Mouse (Mus musculus): ENCODE data around the gene Prickle1. TPM values are rescaled to one million over a fixed set of nuclear protein-coding genes. Genes with fewer than 3 reads are reported as not detected.

Prickle1 gene
- polyA plus RNA-seq, 1 experiment from 2014 or later, result 2.9 TPM

- Histone ChIP-seq H3K4me3 (ENCODE audit: low read depth, low read length) (no peak overlapping the region), H3K27me3 (ENCODE audit: control insufficient read depth, insufficient read depth, low read depth, low read length) (no peaks in the 10 kb centered on the region), H3K9ac (ENCODE audit: low read depth, low read length) (no peak overlapping the region), H3K36me3 (ENCODE audit: control insufficient read depth, insufficient read depth) (no peaks in the 10 kb centered on the region), H3K4me1 (ENCODE audit: control insufficient read depth, low read depth, low read length) (no peaks in the 10 kb centered on the region), H3K27ac (ENCODE audit: low read length) (no peak overlapping the region), H3K9me3 (replicated peaks; ENCODE audit: control insufficient read depth, low read length) (no peaks in the 10 kb centered on the region), H3K4me2 (ENCODE audit: low read depth, low read length) (no peak overlapping the region)
- 60% methylated on average over 6 of the region's 6 CpGs for WGBS (ENCODE audit: insufficient replicate concordance)
- no peak for ATAC-seq (ENCODE audit: low read depth)
Observed at GRCm38 (mm10) chr15:93618442-93619150, 22.9 kb upstream of the Prickle1 start.

GRCm38 (mm10) chr15:93616277-93616676 is 20.6 kb upstream of the Prickle1 start:
- Histone ChIP-seq H3K9me3 (replicated peaks; ENCODE audit: control insufficient read depth, low read length) (no peaks in the 10 kb centered on the region), H3K9ac (ENCODE audit: low read depth, low read length) (no peak overlapping the region), H3K27me3 (ENCODE audit: control insufficient read depth, insufficient read depth, low read depth, low read length) (no peaks in the 10 kb centered on the region), H3K27ac (ENCODE audit: low read length) (no peak overlapping the region), H3K4me2 (ENCODE audit: low read depth, low read length) (no peak overlapping the region), H3K4me1 (ENCODE audit: control insufficient read depth, low read depth, low read length) (no peaks in the 10 kb centered on the region), H3K4me3 (ENCODE audit: low read depth, low read length) (no peak overlapping the region), H3K36me3 (ENCODE audit: control insufficient read depth, insufficient read depth) (no peaks in the 10 kb centered on the region)
- no peak for ATAC-seq (ENCODE audit: low read depth)
- 67% methylated on average over 4 of the region's 4 CpGs for WGBS (ENCODE audit: insufficient replicate concordance)

DNA sequence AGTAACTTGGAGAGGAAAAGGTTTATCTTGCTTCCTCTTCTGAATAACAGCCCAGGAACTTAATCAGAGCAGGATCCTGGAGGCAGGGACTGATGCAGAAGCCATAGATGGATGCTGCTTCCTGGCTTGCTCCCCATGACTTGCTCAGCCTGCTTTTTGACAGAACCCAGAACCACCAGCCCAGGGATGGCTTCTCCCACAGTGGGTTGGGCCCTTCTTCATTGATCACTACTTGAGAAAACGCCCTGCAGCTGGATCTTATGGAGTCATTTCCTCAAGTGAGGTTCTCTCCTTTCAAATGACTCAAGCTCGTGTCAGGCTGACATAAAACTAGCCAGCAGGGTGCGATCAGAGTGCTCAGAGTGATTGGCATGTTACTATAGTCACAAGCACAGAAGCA is 19.3 kb upstream of the Prickle1 start:
- Histone ChIP-seq H3K27me3 (ENCODE audit: control insufficient read depth, insufficient read depth, low read depth, low read length) (no peaks in the 10 kb centered on the region), H3K36me3 (ENCODE audit: control insufficient read depth, insufficient read depth) (no peaks in the 10 kb centered on the region), H3K4me2 (ENCODE audit: low read depth, low read length) (no peak overlapping the region), H3K27ac (ENCODE audit: low read length) (no peak overlapping the region), H3K4me3 (ENCODE audit: low read depth, low read length) (no peak overlapping the region), H3K9me3 (replicated peaks; ENCODE audit: control insufficient read depth, low read length) (no peaks in the 10 kb centered on the region), H3K9ac (ENCODE audit: low read depth, low read length) (no peak overlapping the region), H3K4me1 (ENCODE audit: control insufficient read depth, low read depth, low read length) (no peaks in the 10 kb centered on the region)
- ATAC-seq (ENCODE audit: low read depth), result no peak
- WGBS (ENCODE audit: insufficient replicate concordance), result 56% methylated on average over 3 of the region's 3 CpGs

GRCm38 (mm10) chr15:93613606-93614005 is 17.9 kb upstream of the Prickle1 start:
- no peaks in the 10 kb centered on the region for H3K36me3 ChIP-seq (ENCODE audit: control insufficient read depth, insufficient read depth)
- no peaks in the 10 kb centered on the region for H3K4me1 ChIP-seq (ENCODE audit: control insufficient read depth, low read depth, low read length)
- no peaks in the 10 kb centered on the region for H3K9me3 ChIP-seq (replicated peaks; ENCODE audit: control insufficient read depth, low read length)
- ATAC-seq (ENCODE audit: low read depth), result no peak
- no peak overlapping the region for H3K9ac ChIP-seq (ENCODE audit: low read depth, low read length)
- H3K4me2 ChIP-seq (ENCODE audit: low read depth, low read length), result no peak overlapping the region
- WGBS (ENCODE audit: insufficient replicate concordance), result 55% methylated on average over 3 of the region's 3 CpGs
- no peak overlapping the region for H3K27ac ChIP-seq (ENCODE audit: low read length)
- no peaks in the 10 kb centered on the region for H3K27me3 ChIP-seq (ENCODE audit: control insufficient read depth, insufficient read depth, low read depth, low read length)
- no peak overlapping the region for H3K4me3 ChIP-seq (ENCODE audit: low read depth, low read length)

GRCm38 (mm10) chr15:93611536-93612300 is 16.0 kb upstream of the Prickle1 start:
- Histone ChIP-seq H3K4me2 (ENCODE audit: low read depth, low read length) (no peak overlapping the region), H3K27ac (ENCODE audit: low read length) (no peak overlapping the region)

DNA sequence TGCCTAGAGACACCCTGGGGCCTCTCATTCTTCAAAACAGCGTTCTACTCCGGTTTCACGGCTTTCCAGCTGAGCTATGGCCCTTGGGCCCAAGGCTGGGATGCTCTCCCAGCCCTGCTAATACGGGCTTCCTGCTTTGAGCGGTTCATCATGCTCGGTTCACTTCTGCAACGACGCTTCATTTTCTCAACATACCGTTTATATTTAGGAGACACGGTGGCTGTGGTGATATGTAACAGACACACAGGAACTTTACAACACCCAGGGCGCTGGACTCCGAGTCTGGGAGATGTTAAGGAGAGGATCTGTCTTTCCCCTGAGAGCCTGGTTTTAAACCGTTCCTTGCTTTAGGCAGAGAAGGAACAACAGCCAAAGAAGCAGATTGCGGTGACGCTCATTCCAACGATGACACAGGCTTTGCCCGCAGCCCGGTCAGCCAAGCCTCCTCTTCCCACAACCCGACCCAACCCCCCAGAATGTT is 15.1 kb upstream of the Prickle1 start:
- Histone ChIP-seq H3K4me2 (ENCODE audit: low read depth, low read length) (no peak overlapping the region), H3K4me3 (ENCODE audit: low read depth, low read length) (no peak overlapping the region), H3K9me3 (replicated peaks; ENCODE audit: control insufficient read depth, low read length) (no peaks in the 10 kb centered on the region), H3K4me1 (ENCODE audit: control insufficient read depth, low read depth, low read length) (no peaks in the 10 kb centered on the region), H3K9ac (ENCODE audit: low read depth, low read length) (no peak overlapping the region), H3K27me3 (ENCODE audit: control insufficient read depth, insufficient read depth, low read depth, low read length) (no peaks in the 10 kb centered on the region), H3K27ac (ENCODE audit: low read length) (no peak overlapping the region), H3K36me3 (ENCODE audit: control insufficient read depth, insufficient read depth) (no peaks in the 10 kb centered on the region)
- no peak for ATAC-seq (ENCODE audit: low read depth)
- 68% methylated on average over 19 of the region's 19 CpGs for WGBS (ENCODE audit: insufficient replicate concordance)

More at GRCm38 (mm10) chr15:93611536-93612300, 16.0 kb upstream of the Prickle1 start:
- Histone ChIP-seq H3K4me3 (ENCODE audit: low read depth, low read length) (no peak overlapping the region), H3K4me1 (ENCODE audit: control insufficient read depth, low read depth, low read length) (no peaks in the 10 kb centered on the region), H3K27me3 (ENCODE audit: control insufficient read depth, insufficient read depth, low read depth, low read length) (no peaks in the 10 kb centered on the region), H3K9me3 (replicated peaks; ENCODE audit: control insufficient read depth, low read length) (no peaks in the 10 kb centered on the region), H3K9ac (ENCODE audit: low read depth, low read length) (no peak overlapping the region), H3K36me3 (ENCODE audit: control insufficient read depth, insufficient read depth) (no peaks in the 10 kb centered on the region)
- WGBS (ENCODE audit: insufficient replicate concordance), result 73% methylated on average over 16 of the region's 16 CpGs
- no peak for ATAC-seq (ENCODE audit: low read depth)

- H3K4me3 ChIP-seq (ENCODE audit: low read depth, low read length), result no peak overlapping the region
- H3K27me3 ChIP-seq (ENCODE audit: control insufficient read depth, insufficient read depth, low read depth, low read length), result no peaks in the 10 kb centered on the region
- H3K36me3 ChIP-seq (ENCODE audit: control insufficient read depth, insufficient read depth), result no peaks in the 10 kb centered on the region
- no peaks in the 10 kb centered on the region for H3K4me1 ChIP-seq (ENCODE audit: control insufficient read depth, low read depth, low read length)
- no peaks in the 10 kb centered on the region for H3K9me3 ChIP-seq (replicated peaks; ENCODE audit: control insufficient read depth, low read length)
- H3K4me2 ChIP-seq (ENCODE audit: low read depth, low read length), result no peak overlapping the region
- H3K27ac ChIP-seq (ENCODE audit: low read length), result no peak overlapping the region
- no peak for ATAC-seq (ENCODE audit: low read depth)
- no peak overlapping the region for H3K9ac ChIP-seq (ENCODE audit: low read depth, low read length)
- 80% methylated on average over 18 of the region's 18 CpGs for WGBS (ENCODE audit: insufficient replicate concordance)
Observed at GRCm38 (mm10) chr15:93610288-93610687, 14.6 kb upstream of the Prickle1 start.

DNA sequence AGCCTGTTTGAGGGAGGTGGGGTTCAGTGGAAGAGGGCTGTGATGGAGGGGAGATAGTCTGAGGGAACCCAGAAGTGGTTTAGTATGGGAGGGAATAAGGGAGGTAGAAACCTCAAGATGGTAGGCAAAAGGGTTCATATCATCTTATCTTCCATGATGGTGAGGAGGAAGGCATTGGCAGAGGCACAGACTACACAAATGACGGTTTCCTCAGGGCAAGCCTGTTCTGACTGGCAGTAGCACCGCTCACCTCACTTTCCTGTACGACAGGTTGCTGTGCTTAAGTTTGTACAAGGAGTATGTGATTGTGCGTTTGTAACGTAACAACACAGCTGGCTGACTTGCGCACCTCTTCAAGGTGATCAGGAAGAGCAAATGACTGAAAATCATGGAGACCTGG is 7.2 kb upstream of the Prickle1 start:
- 75% methylated on average over 6 of the region's 6 CpGs for WGBS (ENCODE audit: insufficient replicate concordance)
- Histone ChIP-seq H3K4me2 (ENCODE audit: low read depth, low read length) (no peak overlapping the region), H3K4me1 (ENCODE audit: control insufficient read depth, low read depth, low read length) (no peaks in the 10 kb centered on the region), H3K36me3 (ENCODE audit: control insufficient read depth, insufficient read depth) (no peaks in the 10 kb centered on the region), H3K27ac (ENCODE audit: low read length) (no peak overlapping the region), H3K9me3 (replicated peaks; ENCODE audit: control insufficient read depth, low read length) (no peaks in the 10 kb centered on the region), H3K9ac (ENCODE audit: low read depth, low read length) (no peak overlapping the region), H3K4me3 (ENCODE audit: low read depth, low read length) (no peak overlapping the region), H3K27me3 (ENCODE audit: control insufficient read depth, insufficient read depth, low read depth, low read length) (no peaks in the 10 kb centered on the region)
- no peak for ATAC-seq (ENCODE audit: low read depth)

GRCm38 (mm10) chr15:93601461-93602015 is 5.8 kb upstream of the Prickle1 start:
- no peak for ATAC-seq (ENCODE audit: low read depth)
- Histone ChIP-seq H3K4me1 (ENCODE audit: control insufficient read depth, low read depth, low read length) (peaks cover 3% of the 10 kb centered on the region; the same call in 1 of the 2 replicates), H3K36me3 (ENCODE audit: control insufficient read depth, insufficient read depth) (no peaks in the 10 kb centered on the region), H3K4me3 (ENCODE audit: low read depth, low read length) (no peak overlapping the region), H3K9ac (ENCODE audit: low read depth, low read length) (no peak overlapping the region), H3K27me3 (ENCODE audit: control insufficient read depth, insufficient read depth, low read depth, low read length) (no peaks in the 10 kb centered on the region), H3K4me2 (ENCODE audit: low read depth, low read length) (no peak overlapping the region), H3K9me3 (replicated peaks; ENCODE audit: control insufficient read depth, low read length) (no peaks in the 10 kb centered on the region), H3K27ac (ENCODE audit: low read length) (no peak overlapping the region)
- WGBS (ENCODE audit: insufficient replicate concordance), result 71% methylated on average over 13 of the region's 13 CpGs
